Mouse (Mus musculus): ENCODE results near the gene Zfp652. TPM values are rescaled to one million over a fixed set of nuclear protein-coding genes. Genes with fewer than 3 reads are reported as not detected.
"Not testable (repeated sequence)": the region's sequence is repeated elsewhere in the genome, so short reads cannot be mapped to it uniquely, and the experiment has no call there.

The Zfp652 gene
- total RNA-seq (2015) (32.0 and 41.3 TPM in 2 replicates), total RNA-seq (2017) (20.6 and 28.1 TPM in 2 replicates)

DNA sequence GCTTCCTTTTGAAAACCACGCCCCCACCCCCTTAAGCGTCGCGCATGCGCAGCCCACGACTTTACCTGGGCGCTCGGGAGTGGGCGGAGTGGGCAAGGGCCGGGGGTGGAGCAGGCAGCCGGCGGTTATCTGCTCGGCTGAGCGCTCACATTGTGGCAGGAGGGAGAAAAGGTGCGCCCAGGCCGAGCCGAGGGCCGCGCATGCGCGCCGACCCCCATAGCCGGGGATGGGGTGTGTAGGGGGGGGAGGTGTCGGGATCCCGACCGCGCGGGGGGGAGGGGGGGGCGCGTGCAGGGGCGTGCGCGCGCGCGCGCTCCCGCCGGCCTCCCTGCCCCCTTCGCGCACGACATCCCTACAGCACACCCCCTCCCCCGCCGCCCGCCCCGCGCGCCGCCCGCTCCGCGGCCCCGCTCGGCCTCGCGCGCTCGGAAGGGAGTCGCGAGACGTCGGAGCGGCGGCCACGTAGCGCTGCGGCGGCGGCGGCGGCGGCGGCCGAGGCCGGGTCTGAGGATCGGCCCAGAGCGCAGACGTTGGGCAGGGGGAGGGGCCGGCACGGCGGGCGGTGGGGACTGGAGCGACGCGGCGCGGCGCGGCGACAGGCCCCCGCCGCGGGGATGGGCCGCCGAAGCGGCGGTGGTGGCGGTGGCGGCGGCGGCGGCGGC is at the start of gene Zfp652:
TSS of gene Zfp652 (plus strand) at position 111 of the 662 bp plus-strand sequence.
- ATAC-seq (ENCODE audit: poor library complexity, severe bottlenecking) = peak; percentile 80

DNA sequence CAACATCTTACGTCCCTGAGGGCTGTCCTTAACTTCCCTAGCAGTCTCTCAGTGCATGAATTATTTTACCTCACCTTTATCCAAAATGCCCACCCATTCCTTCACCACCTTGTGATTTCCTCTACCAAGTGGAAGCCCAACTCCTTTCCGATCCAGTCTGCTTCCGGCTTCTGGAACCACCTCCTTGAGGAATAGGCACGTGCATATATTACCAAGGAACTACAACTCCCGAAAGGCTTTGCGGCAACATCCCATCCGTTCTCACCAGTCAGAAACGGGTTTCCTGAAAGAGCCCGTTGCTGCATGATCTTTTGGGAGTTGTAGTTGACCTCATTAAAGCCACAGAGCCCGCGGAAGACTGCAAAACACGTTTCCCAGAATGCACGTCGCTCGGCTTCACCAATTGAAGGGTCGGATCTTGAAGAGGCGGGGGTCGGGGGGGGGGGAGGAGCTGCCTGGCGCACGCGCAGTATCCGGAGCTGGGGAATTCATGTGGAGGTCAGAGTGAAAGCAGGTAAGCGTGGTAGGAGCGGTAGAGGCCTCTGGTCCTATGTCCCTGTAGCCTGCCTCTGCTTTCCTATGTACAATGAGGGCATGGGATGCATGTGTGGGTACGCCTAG is 45.8 kb upstream of the Zfp652 start, which contains the start of gene Phb:
TSS of gene Phb (plus strand) at position 429 of the 621 bp plus-strand sequence.
- ATAC-seq (ENCODE audit: poor library complexity, severe bottlenecking) = peak; percentile 99

DNA sequence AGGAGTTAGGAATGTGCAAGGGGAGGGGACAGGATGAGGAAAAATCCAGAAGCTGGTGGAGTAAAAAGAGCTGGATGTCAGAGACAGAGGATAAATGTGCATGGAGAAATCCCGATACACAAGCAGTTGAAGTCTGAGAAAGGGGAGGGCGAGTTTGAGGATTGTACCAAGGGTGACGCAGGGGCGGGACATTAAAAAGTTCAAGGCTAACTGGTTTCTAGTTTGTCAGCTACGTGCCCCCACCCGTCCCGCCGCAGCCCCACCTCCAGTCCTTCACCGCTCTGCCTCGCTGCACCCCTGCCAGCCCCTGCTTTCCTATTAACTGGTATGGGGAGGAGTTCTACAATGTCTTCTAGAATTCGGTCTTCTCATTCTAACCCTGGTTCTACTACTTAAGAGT is 45.3 kb upstream of the Zfp652 start:
- ATAC-seq (ENCODE audit: poor library complexity, severe bottlenecking) = no peak

DNA sequence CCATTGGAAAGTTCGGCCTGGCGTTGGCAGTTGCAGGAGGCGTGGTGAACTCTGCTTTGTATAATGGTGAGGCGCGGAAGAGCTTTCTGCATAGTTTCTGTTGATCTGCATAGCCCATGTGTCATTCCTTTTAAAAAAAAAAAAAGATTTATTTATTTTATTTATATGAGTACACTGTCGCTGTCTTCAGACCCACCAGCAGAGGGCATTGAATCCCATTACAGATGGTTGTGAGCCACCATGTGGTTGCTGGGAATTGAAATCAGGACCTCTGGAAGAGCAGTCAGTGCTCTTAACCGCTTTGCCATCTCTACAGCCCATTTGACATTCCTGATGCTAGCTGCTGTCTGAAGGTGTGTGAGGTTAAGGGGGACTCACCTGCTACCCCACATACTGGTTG is 44.4 kb upstream of the Zfp652 start:
- ATAC-seq (ENCODE audit: poor library complexity, severe bottlenecking) = not testable (repeated sequence)

DNA sequence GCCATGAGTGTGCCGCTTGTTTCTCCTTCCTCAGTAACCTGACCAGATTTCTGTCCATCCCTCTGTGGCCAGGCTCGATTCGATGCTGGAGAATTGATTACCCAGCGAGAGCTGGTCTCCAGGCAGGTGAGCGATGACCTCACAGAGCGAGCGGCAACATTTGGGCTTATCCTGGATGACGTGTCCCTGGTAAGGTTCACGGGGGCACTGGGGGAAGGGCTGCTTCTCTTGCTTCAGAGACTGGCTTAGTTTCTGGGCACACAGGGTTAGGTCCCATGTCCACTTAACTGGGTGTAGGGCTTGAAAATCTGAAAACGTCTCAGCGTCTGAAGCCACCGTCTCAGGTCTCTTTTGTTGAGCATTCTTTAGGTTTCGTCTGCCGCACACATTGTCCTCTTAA is 37.0 kb upstream of the Zfp652 start:
- ATAC-seq (ENCODE audit: poor library complexity, severe bottlenecking) = no peak

DNA sequence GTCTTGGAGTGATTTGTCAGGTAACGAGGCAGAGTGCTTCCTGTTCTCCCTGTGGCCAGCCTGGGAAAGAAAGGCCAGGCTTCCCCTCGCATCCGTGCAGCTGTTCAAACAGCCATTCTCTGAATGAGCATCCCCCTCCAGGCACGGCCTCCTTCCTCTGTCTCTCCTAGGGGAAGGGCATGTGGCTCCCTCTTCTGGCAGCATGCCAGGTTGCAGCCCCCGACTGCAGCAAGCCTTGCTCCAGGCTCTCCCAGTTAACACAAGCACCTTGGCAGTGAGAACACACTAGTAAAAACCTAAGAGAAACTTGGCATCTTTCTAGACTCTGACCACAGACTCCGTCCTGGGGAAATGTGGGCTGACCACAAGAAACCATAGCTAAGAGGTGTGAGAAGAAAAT is 36.2 kb upstream of the Zfp652 start:
- peak; percentile 67 for ATAC-seq (ENCODE audit: poor library complexity, severe bottlenecking)

DNA sequence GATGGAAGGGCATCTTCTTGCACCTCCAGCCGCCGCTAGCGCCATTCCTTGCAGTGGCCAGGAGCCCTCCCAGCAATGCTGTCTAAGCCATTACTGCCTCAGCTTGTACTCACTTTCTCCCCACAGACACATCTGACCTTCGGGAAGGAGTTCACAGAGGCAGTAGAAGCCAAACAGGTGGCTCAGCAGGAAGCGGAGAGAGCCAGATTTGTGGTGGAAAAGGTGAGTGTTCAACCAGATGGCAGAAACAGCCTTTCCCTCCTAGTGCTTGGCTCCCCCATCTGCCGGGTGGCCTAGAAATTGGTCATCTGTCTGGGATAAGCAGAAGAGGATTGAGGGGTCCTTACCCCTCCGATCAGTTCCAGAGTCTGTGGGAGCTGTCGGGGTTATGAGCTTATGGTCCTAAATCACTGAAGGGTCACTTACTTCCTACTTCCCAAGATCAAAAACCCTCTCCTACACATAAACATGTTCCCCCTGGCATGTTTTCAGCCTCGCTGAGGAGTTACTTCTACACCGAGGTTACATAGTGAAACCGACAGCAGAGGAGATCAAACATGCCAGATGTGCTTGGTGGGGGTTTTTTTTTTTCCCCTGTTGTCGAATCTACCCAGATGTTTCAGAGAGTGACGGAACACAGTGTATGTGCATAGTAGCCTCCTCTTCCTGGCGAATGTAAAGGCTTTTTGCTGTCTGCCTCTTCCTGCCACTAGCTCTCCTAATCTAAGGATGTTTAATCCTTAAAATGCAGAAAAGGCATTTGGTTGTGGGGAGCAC is 34.4 kb upstream of the Zfp652 start:
- ATAC-seq (ENCODE audit: poor library complexity, severe bottlenecking) = no peak

DNA sequence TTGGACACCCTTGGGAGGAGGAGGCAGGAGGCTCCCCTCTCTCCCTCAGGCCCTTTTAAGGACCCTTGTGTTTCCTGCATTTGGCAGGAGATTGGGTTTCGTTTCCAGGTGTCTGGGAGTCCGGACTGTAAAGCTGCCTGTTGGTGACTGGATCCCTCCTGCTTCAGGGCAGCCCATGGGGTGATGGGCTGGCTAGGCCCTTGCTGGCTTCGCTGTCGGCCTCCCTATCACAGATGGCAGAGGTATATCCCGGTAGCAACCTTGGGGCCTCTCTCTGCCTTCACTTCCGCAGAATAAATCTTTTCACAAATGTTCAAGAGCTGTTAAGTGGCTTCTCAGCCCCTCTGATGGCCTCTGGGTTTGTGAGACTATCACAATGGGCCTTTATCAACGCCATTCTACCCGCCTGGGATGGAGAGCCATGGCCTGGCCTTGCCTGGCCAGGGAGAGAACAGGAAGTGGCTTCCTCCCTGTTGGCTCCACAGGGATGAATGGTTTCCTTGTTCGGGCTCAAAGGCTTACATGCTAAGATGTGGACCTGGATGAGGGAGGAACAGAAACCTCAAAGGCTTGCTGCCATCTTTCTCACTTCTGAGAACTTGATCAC is 30.4 kb upstream of the Zfp652 start:
- ATAC-seq (ENCODE audit: poor library complexity, severe bottlenecking) = no peak

DNA sequence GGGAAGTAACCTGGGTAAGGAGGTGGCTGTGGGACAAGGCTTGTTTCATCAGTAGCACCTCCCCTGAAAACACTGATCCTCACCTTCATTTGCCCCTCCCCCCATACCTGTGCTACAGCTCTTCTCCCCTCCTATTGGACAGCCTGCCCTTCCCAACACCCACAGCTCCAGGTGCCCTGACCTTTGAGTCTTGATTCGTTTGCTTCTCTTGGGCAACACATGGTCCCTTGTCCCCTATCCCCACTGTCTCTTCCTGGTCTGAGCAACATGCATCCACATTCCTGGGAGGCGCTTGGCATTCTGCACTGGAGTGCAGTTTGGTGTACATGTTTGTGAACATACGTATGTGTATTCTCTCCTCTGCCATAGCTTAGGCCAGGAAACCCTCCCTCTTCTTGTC is 29.5 kb upstream of the Zfp652 start:
- no peak for ATAC-seq (ENCODE audit: poor library complexity, severe bottlenecking)

DNA sequence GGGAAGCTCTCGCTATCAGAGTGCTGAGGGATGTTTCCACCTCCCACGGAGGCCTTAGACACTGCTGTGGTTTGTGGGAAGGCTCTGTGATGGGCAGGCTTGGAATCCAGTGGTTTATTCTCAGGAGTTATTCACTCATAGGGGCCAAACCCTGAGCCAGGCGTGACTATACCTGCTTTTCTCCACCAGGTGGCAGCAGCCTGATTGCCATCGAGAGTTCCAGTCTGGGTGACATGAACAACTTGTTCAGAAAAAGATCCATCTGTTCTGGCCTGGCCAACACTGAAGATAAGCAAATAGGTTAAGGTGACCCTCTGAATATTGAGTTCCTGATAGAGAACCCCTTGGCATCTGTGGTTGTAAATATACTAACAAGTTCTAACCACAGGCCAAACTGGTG is 26.4 kb upstream of the Zfp652 start:
- peak; percentile 69 for ATAC-seq (ENCODE audit: poor library complexity, severe bottlenecking)

DNA sequence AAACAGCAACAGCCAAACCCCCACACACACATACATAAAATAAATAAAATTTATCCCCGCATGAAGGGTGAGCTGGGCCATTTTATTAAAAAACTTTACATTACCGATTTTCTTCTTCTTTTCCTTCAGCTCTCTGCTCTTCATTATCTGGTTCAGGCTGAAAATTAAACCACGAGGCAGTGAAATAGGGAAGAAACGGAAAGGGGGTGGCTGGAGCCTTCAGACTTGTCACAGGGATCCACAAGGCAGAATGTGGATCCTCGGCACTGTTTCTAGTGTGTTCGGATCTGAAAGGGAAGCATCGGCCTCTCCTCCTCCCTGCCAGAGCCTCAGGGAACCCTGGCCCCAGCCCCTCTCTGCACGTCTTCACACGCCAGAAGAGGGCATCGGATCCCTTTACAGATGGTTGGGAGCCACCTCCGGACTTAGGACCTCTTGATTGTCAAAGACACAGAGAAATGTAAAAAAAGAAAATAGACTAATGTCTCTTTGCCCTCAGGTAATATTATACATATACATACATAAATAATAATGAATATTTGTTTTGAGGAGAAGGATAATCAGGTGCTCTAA is 25.3 kb upstream of the Zfp652 start:
- ATAC-seq (ENCODE audit: poor library complexity, severe bottlenecking) = no peak

DNA sequence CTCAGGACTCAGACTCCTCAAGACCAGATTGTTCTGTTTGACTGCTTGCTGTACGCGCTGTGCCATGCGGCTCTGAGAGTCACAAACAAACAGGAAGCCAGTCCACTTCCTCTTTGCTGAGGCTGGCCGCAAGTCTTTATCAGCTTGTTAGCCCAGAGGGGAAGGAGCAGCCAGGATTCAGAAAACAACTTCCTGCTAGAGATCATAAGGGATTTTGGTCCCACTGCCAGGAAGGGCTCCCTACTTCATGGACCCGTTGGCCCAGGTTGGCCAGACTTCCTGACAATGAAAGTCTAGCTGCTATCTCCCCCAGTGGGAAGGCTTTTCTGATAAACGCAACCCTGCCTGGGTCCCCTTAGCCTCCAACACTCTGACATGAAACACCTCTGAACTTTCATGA is 24.0 kb upstream of the Zfp652 start:
- peak; percentile 88 for ATAC-seq (ENCODE audit: poor library complexity, severe bottlenecking)

DNA sequence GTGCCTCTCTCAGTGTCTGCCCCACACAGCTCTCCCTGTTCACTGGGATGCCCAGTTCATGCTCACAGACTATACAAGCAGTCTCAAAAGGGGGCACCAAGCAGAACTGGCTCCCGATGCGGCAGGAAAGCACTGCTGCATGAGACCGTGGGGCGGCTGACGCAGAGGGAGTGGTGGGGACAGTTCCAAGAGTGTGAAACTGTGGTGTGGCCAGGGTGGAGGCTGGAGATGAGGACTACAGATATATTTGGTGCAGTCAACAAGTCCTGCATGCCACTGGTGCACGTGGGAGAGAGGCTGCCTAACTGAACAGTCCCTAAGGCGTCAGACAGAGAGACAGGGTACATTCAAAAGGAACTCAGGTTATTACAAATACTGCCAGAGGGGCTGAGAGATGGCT is 23.5 kb upstream of the Zfp652 start:
- ATAC-seq (ENCODE audit: poor library complexity, severe bottlenecking) = peak; percentile 46

DNA sequence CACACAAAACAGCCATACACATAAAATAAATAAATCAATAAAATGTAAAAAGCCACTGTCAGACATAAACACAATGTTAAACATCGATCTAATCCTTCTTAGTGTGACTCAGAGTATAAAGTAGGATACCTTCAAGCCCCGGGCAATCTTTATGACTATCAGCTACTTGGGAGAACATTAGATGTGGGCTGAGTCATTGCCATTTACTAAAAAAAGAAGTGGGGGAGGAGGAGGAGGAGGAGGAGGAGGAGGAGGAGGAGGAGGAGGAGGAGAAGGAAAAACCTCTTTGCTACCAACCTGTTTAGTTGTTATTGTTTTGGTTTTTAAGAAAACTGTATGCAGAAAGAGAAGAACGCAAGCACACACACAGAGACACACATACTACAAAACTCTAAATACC is 22.9 kb upstream of the Zfp652 start:
- no peak for ATAC-seq (ENCODE audit: poor library complexity, severe bottlenecking)

DNA sequence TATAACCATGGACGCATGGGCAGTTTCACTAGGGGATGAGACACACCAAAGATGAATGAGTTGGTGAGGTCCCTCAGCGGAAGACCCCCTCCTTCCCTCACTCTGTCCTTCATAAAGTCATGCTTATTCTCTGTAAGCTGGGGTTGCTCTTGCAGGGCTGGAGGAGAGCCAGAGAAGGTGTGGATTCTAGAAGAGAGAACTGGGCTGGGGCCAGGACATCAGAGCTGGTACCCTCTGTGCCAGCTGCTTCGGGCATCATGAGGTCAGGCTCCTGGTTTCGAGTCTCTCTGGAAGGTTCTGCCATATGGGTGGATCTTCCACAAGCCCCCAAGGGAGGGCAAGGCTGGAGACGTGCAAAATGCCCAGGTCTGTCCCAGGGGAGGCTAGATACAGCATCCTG is 13.9 kb upstream of the Zfp652 start:
- no peak for ATAC-seq (ENCODE audit: poor library complexity, severe bottlenecking)

DNA sequence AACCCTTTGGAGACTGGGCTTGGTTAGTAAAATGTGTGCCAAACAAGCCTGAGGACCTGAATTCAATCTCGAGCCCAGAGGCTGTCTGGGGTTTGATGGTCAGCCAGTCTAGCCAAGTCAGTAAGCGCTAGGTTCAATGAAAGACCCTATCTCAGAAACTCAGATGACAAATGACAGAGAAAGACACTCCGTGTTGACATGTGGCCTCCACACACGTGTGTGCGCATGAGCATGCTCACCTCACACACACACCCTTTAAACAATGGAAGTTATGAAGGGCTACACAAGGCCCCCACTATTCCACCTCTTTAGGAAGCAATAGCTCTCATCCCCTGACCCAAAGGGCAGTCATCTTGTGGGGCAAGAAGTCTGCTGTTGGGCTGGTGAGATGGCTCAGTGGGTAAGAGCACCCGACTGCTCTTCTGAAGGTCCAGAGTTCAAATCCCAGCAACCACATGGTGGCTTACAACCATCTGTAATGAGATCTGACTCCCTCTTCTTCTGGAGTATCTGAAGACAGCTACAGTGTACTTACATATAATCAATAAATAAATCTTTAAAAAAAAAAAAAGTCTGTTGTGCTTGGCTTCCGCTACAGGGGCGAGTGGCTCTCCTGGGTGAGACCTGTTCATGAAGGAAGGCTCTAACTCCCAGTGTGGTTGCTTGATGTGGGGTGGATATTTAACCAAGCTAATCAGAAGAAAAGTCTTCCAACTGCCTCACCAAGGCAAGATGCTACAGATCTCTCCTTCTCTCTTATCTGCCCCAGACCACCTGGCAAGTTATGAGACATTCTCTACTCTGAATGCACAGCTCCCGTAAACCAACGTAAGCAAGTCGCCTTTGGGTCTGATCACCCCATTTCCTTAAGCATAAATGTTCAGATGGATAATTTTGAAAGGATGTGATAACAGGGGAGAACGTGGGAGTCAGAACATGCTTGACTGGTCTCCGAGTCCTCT is 11.4 kb upstream of the Zfp652 start:
- ATAC-seq (ENCODE audit: poor library complexity, severe bottlenecking) = no peak

DNA sequence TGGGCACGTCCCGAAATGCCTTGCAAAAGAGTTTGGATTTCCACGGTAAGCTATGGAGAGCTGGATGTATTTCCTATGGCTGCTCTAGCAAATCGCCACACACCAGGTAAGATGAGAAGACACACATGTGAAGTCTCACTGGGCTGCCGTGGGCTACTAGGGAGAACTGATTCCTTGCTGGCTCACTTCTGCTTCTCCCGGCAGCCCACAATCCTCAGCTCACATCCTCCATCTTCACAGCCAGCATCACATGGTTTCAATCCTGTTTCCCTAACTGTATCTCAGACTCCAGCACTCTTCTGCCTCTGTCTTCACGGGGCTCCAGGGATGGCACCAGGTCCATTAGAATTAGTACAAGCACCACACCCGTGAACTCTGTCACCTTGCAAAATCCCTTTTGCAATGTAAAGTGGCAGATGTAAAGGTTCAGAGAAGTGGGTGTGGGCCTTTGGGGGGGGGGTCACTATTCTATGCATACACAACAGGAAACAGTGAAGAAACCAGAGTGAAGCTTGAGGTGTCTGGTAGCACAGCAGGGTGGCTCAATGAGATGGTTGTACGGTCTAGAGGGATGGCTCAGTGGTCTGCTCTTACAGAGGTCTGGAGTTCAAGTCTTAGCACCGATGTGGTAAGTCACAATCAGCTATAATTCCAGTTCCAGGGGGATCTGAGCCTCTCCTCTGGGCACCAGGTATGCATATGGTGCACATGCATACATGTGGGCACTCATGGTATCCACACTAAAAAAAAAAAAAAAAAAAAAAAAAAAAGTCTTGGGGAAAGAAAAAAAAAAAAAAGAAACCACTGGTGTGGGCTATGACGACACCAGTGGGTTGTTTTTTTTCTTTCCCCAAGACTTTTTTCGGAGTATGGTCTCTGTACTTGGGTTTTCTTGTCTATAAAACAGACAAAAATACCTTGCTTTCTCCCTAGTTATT is 8.2 kb upstream of the Zfp652 start:
- peak; percentile 87 for ATAC-seq (ENCODE audit: poor library complexity, severe bottlenecking)

DNA sequence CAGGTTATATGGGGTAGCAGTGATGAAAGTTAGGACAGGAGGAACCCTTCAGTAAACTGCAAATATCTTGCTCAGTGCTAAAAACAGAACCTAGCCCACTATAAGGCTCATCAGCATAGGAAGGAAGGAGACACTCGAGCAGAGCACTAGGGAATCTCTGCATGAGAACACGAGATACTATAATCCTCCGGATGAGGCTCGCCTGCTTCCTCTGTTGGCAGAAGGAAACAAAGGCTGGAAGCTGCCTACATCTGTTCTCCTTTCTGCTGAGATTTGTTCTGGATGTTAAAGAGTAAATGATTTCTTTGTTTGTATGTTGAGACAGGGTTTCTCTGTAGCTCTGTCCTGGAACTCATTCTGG is 7.5 kb upstream of the Zfp652 start:
- no peak for ATAC-seq (ENCODE audit: poor library complexity, severe bottlenecking)

DNA sequence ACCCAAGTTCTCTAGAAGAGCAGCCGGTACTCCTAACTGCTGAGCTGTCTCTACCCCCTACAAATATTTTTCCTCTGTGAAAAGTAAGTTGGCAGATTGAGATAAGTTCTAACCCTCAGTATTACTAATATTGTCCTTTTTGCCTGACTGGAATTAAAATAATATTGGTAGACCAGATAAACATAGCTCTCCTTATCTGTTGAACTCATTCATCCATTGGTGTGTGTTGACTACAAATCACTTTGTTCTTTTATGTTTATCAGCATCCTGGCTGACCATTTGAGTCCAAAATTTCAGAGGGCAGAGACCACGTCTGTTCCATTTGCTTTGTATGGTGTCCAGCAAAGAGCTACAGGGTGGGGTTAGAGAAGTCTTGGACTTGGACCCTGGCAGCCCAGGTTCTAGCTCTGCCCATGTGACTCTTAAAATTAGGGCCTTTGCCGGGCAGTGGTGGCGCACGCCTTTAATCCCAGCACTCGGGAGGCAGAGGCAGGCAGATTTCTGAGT is 2.9 kb upstream of the Zfp652 start:
- no peak for ATAC-seq (ENCODE audit: poor library complexity, severe bottlenecking)

Measured in megakaryocyte, adult 5-6 weeks (primary cell).